Mouse (Mus musculus) urinary bladder, postnatal 10 days (tissue): ENCODE measurements around the gene Cic.

ENCODE experiments used
- DNase-seq: peaks from one replicate; pipeline ENCODE4 v3.0.0; 2022; ENCODE audit warnings: low spot score

Gene Cic

DNA sequence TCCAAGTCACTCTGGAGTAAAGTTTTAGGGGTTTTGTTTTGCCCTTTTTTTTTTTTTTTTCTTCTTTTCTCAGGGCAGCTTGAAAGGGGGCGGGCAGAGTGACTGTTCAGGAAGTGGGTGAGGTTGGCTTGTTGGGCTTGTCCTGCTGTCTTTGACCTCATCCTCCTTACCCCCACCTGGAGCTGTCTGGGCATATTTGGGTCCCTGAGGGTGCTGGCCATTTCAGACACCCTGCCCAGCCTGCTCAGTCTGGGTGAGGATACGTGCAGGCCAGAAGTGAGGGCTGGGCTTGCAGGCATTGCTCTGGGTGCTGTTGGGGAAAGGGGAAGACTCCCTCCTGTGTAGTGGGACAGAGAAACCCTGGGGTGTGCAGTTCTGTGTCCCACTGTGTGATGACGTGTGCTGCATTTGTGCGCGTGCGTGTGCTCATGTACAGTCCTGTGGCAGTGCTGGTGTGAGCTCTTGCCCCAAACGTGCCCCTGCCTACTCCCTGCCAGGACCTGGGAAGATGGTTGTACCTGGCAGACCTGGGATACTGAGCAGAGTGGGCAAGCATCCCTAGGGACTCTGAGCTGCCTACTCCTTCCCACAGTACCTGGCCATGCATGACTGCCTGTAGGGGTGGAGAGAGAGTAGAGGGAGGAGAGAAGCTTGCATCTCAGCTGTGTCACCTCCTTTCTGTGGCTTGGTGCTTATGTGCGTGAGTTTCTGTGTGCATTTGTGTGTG is 2.2 kb downstream of the Cic start:
- no peak for DNase-seq

DNA sequence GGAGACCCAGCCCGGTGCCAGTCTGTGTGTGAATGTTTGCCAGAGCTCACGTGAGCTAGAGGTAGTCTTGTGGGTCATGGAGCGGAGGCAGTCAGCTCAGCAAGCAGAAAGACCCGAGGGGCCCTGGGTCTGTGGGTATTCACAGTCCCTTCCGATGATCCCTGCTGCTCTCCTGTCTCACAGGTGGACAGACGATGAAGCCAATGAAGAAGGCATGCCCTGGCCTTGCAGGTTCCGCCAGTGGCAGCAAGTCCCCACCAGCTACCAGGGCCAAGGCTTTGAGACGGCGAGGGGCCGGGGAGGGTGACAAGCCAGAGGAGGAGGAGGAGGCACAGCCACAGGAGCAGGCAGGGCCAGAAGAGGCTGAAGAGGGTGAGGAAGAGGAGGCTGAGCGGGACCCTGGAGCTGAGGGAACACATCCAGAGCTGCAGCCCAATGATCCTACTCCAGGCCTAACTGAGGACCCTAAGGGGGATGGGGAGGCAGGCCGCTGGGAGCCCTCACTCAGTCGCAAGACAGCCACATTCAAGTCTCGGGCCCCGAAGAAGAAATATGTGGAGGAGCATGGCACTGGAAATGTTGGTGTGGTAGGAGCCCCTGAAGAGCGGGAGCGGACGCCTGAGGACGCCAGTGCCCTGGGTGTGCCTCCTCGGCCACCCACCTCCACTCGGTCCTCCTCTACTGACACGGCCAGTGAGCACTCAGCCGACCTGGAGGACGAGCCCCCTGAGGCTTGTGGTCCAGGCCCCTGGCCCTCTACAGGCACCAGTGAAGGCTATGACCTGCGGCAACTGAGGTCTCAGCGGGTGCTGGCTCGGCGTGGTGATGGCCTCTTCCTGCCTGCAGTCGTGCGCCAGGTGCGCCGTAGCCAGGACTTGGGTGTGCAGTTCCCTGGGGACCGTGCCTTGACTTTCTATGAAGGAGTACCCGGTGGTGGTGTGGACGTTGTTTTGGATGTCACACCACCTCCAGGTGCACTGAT is 3.4 kb downstream of the Cic start:
- no peak for DNase-seq

DNA sequence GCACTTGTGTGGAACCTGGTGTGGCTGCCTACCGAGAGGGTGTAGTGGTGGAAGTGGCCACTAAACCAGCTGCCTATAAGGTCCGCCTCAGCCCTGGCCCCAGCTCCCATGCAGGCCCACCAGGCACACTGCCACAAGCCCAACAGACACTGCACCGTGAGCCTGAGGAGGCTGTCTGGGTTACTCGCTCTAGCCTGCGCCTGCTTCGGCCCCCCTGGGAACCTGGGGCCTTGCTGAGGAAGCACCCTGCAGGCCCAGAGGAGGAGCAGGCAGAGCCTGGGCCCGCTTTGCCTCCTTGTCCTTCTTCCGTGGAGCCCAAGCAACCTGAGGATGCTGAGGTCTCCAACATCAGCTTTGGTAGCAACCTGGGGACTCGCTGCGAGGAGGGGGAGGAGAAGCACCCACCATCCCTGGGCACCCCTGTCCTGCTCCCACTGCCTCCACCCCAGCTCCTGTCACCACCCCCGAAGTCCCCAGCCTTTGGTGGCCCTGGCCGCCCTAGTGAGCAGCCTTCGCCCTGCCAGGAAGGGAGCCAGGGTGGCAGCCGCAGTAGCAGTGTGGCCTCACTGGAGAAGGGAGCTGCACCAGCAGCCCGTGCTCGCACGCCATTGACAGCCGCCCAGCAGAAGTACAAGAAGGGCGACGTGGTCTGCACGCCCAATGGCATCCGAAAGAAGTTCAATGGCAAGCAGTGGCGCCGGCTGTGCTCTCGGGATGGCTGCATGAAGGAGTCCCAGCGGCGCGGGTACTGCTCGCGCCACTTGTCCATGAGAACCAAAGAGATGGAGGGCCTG is 4.3 kb downstream of the Cic start:
- DNase-seq, result no peak

DNA sequence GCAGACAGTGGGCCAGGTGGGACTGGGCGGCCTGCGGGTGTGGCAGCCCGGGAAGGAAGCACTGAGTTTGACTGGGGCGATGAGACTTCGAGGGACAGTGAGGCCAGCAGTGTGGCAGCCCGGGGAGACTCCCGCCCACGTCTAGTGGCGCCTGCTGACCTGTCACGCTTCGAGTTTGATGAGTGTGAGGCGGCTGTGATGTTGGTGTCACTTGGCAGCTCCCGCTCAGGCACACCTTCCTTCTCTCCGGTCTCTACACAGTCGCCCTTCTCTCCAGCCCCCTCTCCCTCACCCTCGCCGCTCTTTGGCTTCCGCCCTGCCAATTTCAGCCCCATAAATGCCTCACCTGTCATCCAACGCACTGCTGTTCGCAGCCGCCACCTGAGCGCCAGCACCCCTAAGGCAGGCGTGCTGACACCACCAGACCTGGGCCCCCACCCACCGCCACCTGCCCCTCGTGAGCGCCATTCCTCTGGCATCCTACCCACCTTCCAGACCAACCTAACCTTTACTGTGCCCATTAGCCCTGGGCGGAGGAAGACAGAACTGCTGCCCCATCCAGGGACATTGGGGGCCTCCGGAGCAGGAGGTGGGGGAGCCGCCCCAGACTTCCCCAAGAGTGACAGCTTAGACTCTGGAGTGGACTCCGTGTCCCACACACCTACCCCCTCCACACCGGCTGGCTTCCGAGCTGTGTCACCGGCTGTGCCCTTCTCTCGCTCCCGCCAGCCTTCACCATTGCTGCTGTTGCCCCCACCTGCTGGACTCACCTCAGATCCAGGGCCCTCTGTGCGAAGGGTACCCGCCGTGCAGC is 5.1 kb downstream of the Cic start:
- no peak for DNase-seq

DNA sequence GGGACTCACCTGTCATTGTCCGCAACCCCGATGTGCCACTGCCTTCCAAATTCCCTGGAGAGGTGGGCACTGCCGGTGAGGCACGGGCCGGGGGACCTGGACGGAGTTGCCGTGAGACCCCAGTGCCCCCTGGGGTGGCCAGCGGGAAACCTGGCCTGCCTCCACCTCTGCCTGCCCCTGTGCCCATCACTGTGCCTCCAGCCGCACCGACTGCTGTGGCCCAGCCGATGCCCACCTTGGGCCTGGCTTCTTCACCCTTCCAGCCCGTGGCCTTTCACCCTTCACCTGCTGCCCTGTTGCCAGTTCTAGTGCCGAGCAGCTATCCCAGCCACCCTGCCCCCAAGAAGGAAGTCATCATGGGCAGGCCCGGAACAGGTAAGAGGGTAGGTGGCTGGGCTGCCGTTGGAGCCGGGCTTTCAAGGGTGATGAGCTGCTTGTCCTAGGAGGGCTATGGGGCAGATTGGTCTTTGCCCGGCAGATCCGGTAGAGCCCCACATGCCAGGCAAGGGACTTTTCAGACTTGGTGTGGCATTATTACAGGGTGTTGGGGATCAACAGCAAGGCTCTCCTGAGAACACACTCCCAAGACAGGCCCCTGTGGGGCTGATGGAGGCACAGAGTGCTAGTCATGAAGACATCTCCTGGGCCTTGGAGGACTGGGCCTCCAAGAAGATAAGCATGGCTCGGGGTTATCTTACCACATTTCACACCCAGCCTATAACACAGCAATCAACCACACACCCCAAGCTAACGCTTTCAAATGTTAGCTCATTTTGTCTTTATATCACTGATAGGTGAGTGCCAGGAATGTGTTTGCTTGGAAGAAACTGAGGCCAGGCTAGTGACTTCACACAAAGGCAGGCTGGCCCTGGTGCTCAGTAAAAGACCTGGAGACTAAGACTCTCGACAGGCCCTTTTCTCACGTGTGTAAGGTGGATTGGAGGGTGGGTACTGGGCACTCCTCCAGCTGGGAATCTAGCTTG is 6.0 kb downstream of the Cic start:
- DNase-seq, result no peak

DNA sequence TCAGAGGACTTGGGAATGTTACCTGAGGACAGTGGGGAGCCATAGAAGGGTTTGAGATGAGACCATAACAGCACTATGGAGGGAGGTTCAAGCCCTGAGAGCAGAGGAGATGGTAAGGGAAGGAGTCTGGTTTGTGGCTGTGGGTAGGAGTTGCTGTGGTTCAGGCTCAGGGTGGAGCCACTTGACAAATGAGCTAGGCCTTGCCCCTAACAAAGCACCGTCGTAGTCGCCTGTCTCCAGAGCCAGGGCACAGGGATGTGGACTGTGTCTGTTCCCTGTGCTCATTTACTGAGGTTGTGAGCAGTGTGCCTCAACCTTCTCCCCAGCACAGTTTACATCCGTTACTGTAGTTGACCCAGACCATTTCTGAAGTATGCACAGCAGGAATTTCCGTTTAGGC is 7.1 kb downstream of the Cic start:
- DNase-seq, result no peak

DNA sequence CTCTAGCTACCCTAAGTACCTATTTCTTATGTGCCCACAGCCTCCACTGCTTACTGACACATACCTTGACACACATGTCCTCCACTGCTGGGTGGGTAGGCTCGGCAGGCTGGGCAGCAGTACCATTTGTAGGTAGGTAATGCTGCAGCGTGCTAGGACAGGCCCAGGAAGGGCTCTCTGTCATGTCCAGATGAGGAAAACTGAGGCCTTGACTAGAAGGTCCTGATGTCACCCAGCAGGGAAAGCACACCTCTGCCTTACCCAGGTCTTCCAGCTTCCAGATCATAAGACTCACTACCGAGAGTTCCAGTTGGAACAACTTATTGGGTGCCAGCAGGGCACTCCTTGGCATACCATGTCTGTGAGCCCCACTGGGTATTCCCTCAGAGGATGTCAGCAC is 7.5 kb downstream of the Cic start:
- DNase-seq, result no peak

DNA sequence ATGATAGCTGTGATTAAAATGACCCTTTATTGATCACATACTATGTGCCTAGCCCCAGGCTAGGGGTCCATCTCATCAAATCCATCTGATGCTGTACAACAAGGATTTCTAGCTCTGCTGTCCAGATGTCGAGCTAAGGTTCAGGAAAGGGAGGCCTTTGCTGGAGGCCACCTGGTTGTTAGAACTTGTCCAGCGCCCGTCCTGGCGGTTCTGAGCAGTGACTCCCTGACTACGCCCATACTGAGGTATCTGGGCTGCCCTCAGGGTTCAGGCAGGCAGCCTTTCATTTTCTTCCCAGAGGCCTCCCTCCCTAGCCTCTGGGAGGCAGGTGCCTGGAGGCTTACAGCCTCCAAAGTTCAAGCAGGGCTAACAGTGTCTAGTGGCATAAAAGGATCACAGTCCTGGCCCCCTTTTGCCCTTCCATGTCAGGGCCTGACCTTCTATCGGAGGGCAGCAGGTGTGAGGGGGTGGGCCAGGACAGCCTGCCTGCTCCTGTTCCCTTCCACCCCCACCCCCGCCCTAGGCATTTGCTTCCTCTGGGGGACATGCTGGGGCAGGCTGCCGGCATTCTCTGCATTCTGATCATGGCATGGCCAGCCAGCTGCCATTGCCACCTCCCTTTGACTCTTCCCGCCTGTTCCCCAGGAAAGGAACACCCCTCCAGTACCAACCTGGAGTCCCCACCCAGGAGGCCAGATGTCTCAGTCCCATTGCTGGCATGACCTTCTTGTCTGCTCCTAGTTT is 8.2 kb downstream of the Cic start:
- no peak for DNase-seq

DNA sequence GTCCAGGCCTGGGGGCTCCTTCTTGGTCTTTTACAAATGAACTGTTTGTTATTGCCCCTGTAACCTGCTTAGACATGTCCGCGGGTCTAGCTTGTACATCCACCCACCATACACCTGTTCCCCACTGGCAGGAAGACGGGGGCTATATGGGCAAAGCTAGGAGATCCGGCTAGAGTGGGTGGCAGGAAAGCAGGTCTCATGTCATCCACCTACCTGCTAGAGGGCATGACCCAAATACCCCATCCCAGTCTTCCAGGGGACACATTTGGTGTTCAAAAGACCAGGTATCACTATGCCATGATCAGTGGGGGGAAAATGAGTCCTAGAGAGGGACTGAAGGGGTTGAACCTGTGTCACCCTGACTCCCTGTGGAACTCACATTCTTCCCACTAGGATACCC is 9.9 kb downstream of the Cic start:
- DNase-seq, result no peak

DNA sequence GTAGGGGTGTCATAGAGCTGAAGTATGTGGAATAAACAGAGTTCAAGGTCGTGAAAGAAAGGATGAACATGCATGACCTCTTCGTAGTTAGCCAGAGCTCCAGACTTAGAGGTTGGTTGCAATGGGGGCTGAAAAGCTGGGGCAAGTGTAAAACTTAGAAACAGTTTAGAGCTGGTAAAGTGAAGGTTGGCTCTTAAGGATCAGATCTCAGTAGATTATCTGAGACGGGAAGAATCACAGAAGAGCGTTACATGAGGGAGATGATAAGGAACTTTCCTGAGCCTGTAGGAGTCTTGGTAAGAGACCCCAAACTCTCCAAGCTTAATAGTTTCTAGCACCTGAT is 10.5 kb downstream of the Cic start:
- DNase-seq, result no peak

DNA sequence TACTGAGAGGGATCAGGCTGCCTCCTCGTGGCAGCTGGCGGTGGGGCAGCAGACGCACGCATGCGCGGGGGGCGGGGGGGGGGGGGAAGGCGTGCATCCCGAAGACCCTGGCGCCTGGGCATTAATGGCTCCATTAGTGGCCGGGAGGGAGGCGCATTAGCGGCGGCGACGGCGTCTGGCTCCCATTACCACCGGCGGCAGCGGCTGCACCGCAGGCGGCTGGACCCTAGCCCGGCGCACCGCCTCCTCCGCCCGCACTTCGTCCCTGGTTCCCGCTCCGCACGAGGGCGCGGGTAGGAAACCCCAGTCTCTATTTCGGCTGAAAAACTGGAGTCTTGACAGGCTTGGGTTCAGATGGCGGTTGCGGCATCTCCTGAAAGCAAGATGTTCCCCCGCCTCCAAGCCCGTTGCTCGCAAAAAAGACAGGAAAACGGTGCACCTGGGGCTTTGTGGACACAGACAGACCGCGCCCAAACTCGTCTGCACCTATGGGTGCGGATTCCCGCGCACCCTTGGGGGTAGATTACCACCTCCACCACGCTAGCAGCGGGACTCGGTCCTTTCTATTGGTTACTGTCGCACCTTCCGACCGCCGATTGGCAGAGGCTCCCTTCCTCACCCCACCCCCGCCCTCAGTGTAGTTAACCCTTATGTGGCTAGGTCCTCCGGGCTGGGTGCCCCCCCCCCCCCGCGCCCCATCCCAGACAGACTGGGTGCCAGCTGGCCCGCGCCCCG is 11.0 kb downstream of the Cic start:
- no peak for DNase-seq

DNA sequence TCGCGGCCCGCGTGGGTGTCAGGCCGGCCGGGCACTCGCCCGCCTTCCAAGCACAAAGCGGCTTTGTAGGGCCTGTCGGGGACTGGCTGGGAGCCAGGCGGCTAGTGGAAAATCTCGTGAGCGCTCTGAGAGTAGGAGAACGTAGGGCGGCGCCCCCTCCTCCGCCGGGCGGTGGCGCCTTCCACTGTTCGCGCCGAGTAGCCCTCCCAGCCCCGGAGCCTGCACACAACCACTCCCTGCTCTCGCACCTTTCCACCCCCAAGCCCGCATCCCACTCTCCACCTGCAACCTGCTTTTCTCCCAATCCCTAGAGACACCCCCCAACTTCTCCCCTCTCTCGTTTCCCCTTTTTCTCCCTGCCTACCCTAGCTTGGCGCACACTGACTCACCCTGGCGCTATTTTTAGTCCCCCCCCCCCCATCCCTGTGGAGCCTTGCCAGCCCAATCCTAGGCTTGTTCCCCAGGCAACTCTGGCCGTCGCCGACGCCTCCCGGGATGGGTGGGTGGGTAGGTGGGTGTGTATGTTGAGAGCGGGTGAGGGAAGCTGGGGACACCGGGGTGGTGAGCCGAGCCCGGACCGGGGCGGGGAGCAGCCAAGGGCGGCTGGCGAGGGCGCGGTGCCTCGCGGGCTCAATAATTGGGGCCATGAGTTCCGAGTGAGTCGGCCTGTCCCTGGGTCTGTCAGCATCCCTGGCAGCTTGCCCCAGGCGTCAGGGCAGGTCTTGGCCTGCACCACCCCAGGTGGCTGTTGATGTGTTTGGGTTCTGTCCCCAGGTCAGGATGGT is 11.8 kb downstream of the Cic start:
- no peak for DNase-seq

DNA sequence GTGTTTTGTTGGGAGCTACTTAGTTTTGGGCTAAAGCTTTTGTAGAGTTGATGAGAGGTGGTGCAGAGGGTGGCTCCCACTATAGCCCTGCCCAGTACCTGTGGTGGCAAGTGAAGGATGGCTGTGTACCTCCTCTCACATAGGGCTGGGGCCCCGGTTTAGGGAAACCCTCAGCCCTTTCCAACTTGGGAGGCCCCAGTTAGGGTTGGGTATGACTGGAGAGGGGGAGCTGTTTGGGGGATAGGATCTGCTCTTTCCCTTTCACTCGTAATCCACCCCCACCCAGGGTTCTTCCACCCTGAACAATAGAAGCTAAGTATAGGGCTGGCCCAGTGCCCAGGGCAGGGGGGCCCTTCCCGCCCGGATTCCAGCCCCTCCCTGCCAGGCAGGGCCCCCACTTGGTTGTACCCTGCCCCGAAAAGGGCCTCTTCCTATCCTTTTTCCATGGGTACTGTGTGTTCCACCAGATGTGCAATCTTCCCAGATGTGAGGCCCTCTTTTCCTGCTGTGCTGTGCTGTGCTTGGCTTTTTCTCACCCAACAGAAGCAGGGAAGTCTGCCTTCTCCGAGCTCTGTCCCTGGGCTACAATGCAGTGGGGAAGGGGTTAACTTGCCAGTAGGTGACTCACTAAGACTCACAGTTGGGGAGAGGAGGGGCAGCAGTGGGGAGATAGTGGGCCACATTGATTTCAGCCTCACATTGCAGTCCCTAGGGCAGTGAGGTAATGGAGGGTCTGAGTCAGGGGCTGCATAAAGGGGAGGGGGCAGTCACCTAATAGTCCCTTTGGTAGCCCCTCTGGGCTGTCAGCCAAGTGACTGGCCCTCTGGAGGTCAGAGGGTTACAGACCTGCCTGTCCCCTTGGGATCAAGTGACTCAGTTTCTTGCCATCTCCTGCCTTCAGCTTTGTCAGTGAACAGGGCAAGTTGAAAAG is 12.6 kb downstream of the Cic start:
- DNase-seq, result no peak

DNA sequence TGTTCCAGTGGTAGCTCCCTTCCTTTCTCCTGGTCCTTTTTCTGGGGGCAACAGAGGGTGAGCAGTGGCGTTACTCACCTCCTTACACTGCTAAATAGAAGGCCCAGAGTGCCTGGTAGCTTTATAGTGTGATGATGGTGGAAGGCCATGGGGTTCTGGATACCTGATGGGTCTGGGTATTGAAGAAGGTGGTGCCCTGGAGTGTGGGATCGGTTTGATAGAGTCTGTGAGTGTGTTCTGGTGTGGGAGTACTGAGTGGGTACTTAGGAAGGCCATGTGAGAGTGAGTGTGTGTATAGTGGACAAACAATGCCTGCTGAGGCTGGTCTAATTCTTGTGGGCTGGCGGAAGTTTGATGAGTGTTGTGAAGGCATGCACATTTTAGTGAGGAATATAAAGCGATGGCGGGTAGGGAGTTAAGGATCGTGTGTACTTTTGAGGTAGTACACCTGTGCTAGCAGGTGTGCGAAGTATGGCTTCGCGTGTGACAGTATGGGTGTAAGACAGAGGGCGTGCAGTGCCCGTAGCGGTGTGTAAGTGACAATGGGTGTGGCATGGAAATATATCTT is 13.7 kb downstream of the Cic start:
- DNase-seq, result no peak

DNA sequence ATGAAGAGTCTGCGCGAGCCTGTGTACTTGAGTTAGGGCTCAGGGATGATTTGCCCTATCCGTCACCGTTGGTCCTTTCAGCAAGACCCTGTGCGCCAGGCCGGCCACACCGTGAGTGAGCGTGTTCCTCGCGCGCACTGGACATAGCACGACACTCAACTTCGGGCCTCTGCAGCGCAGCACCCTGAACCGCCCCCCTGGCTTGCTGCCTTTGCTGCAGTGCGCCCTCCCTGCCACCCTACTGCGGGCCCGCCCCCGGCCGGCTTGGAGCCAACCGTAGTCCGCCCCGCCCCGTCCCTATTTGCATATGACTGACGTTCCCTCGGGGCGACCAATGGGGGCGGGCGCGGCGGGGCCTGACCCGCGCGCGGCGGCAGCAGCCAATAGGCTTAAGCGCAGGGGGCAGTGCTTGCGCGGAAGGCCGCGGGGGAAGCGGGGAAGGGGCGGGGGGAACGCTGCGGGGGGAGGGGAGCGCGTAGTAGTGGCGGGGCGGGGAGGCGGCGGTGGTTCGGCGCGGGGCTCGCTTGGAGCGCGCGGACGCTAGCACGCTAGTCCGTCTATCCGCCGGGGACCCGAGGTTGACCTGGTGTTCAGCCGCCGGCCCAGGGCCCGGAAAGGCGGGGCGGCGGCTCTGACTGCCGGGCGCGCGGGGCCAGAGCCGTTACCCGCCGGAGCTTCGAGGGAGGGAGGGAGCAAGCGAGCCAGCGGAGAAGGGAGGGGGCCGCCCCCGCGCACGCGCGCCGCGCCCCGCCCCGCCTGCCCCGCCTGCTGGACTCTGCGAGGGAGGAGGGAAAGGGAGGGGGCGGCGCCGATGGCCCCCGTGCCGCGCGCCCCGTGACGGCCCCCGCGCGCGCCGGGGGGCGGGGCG is 14.5 kb downstream of the Cic start:
- DNase-seq, result peak; percentile 96

DNA sequence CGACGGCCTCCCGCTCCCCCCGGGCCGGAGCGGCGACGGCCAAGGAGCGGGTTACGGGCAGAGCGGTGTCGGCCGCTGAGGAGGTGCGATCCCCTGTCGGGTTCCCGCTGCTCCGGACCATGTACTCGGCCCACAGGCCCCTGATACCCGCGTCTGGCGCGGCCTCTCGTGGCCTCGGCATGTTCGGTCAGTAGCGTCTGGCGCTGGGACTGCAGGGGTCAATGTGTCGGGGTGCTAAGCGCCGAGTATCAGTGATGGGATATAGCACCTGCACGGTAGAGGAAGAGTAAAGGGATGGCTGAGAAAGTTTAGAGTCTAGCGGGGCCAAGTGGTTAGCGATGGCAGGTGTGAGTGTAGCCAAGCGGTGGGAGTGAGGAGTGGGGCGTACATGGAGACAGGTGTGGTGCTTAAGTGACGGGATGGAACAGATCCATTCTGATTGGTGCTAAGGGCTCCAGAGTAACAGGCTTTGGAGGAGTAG is 15.3 kb downstream of the Cic start:
- DNase-seq, result no peak
